Mouse (Mus musculus) 416B (cell line): ENCODE results near the gene Gm28042.
A peak's percentile ranks its signal among the peaks of the same experiment; 100 is the strongest.

Experiments used
- DNase-seq: peaks from one replicate; pipeline ENCODE4 v3.0.0; 2011; ENCODE audit warnings: low read depth

Gm28042 gene

DNA sequence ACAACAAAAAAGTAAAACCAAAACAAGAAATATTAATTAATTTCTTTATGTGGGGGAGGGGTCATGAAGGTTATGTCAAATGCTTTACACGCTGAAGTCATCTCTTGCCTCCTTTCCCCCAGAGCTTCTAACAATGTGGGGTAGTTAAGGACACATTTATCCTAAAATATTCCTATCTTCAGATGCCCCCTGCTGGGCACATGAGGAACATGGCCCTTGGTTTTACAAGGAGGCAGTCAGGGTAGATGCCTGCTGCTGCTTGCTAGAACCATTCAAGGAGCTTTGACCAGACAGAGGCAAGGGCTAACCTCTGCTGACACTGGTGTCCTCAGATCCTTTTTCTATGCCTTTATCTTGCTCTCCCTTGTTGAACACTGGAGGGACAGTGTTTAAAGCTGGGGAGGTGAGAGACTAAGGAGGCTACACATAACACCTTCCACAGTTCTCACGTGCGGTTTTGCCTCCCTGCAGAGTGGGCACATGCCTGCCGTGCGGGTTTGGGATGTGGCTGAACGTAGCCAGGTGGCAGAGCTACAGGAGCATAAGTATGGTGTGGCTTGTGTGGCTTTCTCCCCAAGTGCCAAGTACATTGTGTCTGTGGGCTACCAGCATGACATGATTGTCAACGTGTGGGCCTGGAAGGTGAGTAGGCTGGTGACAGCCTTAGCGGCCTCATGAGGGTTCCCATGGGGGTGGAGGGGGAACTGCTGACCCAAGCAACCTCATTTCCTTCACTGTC lies 15.7 kb upstream of the Gm28042 start:
- peak; percentile 76 for DNase-seq

- no peak for DNase-seq
Observed at GRCm38 (mm10) chr2:120012924-120013323, 14.4 kb upstream of the Gm28042 start.

DNA sequence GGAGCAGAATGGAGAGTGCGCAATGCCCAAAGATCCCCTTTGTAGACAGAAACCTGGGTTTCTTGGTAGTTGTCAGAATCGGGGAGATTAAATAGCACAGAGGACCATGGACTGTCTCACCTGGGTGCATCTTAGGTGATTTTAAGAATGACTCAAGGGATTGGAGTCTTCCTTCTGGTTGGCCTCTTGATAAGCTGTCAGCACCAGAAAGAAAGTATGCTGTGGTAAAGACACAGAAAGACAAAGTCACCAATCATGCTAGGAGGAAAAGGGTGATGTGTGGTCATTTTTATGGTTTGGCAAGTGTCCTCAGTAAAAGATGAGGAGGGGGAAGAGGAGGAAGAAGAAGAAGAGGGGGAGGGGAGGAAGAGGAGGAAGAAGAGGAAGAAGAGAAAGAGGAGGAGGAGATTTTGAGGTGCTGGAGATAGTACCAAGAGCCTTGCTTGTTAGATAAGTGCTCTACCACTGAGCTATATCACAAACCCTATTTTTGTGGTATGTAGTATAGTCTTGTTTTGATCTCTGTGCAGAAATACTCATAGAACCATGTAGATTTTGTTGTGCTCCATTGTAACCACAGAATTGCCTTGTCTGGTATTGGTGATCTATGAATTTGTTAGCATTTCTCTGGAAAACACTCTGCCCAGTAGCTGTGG lies 13.3 kb upstream of the Gm28042 start:
- no peak for DNase-seq

DNA sequence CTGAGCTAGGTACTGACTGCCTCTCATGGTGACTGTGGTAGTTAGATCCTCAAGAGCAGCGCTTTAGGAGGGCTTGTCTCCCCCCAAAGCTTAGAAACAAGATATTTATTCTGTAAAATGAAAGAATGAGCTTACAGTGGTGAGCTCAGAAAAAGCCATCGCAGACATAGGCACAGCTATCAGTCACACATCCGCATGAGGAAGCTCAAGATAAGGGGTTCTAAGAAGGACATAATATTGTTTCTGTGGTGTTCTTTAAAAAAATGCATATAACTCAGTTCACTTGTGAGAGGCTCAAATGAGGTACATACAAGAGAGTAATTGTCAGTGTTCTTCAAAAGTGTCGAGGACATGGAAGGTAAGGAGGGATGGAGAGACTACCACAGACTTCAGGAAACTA lies 11.4 kb upstream of the Gm28042 start:
- DNase-seq: no peak

GRCm38 (mm10) chr2:120017599-120017998 lies 9.7 kb upstream of the Gm28042 start:
- no peak for DNase-seq

DNA sequence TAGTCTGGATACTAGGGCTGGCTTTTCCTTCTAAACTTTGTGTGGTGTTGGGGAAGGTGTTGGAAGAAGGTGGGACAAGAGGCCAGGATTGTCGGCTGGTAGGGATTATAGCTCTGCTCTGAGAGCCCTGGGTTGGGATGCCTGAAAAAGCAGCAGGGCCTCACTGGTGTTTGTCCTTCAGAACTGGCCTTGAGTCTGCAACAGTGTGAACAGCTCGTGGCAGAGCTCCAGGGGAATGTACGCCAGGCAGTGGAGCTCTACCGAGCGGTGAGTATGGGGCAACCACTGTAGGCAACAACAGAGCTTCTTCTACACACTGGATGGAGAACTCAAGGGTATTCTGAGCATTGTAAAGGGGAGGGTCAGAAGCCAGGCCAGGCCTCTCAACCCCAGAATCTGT lies 3.0 kb upstream of the Gm28042 start:
- no peak for DNase-seq

GRCm38 (mm10) chr2:120027950-120028331 lies 648 bp downstream of the Gm28042 start:
- no peak for DNase-seq

- DNase-seq: no peak
Observed at GRCm38 (mm10) chr2:120030380-120030779, 3.1 kb downstream of the Gm28042 start.

GRCm38 (mm10) chr2:120032726-120033467 lies 5.6 kb downstream of the Gm28042 start, which contains the start of gene Pla2g4b:
TSS of gene Pla2g4b (plus strand) at chr2:120033417.
- no peak for DNase-seq

DNA sequence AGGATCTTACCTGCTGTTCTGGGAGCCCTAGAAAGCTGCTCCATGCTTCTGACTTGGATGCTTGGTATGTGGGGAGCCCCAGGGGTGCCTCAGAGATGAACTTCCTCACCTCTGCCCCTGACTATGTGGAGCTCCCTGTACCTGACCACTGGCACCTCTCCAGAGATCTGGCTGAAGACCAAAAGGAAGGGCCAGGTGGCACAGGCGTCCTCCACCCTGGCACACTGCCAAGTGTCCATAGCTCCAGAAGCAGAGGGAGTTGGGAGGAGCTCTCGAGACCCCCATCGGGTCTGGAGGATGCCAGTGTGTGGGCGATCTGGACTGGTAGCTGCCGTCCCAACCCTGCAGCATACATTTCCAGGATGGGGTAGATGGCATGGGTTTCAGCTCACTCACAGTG lies 6.4 kb downstream of the Gm28042 start:
- no peak for DNase-seq

DNA sequence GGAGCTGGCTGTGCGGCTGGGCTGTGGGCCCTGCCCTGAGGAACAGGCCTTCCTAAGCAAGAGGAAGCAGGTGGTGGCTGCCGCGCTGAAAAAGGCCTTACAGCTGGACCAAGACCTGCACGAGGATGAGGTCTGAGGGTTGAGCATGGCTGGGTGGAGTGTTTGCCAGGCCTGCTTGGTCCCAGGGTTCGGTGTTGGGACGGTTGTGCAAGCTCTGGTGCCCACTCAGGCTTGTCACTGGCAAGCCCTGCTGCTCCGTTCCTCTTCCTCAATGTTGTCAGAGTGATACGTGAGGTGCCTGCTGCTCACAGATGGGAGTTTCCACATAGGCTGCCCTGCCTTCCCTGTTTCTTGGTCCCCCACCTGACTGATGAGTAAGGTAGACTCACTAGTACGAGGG lies 10.5 kb downstream of the Gm28042 start:
- no peak for DNase-seq

DNA sequence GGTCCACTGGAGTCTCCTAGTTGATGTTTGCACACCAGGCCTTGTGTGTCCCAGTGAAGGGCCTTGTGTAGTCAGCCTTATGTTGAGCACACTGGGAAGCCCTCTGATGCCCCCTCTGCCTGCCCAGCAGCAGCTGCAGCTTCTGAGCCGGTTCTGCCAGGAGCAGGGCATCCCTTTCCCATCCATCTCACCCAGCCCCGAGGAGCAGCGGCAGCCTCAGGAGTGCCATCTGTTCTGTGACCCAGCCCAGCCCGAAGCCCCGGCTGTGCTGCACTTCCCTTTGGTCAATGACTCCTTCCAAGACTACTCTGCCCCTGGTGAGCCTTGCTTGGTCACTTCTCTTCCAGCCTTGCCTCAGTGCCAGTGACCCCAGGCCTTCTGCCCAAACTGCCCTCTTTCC lies 13.7 kb downstream of the Gm28042 start:
- DNase-seq: no peak

GRCm38 (mm10) chr2:120044101-120044603 lies 16.9 kb downstream of the Gm28042 start:
- peak; percentile 33 for DNase-seq

GRCm38 (mm10) chr2:120044676-120045075 lies 17.4 kb downstream of the Gm28042 start:
- no peak for DNase-seq

- no peak for DNase-seq
Observed at GRCm38 (mm10) chr2:120046486-120047310, 19.4 kb downstream of the Gm28042 start.

- DNase-seq: no peak
Observed at GRCm38 (mm10) chr2:120048173-120048572, 20.9 kb downstream of the Gm28042 start.

DNA sequence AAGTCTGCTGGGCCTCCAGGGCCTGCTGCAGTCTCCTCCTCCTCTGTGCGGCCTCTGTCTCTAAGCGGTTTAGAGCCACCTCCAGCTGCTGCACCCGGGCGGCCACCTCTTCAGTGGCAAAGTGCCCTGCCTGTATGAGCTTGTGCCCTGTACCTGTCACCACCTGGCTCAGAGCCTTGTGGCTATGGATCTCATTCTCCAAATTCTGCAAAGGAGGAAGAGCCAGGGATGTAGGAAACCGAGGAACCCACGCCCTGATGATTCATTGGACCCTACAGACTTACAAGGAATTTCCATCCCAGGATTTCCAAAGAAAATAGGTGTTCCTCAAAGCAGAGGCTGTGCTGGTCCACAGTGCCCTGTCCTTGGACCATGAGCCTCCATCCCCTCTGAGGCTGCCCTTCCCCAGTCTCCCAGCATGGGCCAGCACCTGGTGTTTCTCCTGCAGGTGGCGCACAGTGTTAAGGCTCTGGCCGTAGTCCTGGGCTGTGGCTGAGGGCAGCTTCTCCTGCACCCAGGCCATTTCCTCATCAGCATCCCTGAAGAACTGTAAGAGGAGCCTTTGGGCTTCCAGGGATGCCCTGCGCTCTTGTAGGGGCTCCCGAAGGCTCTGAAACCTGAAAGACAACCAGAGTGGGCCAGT lies 22.5 kb downstream of the Gm28042 start:
- peak; percentile 35 for DNase-seq

DNA sequence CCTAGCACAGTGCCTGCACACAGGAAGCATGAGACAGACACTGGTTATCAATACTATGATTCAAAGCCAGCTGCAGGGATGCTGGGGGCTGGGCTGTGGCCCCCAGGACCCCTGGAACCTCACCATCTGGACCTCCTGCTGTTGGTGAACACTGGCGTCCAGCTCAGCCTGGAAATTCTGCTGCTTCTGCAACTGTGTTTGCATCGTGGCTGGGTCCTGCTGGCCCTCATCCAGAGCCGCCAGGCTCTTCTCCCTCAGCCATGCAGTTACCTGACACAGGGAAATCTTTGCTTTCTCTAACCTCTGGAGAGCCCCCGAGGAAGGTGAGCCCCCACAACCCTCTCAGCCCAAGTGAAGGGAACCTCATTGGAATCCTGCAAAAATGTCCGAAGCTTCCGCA lies 24.1 kb downstream of the Gm28042 start:
- no peak for DNase-seq

GRCm38 (mm10) chr2:120054771-120055552 lies 27.7 kb downstream of the Gm28042 start:
- no peak for DNase-seq

DNA sequence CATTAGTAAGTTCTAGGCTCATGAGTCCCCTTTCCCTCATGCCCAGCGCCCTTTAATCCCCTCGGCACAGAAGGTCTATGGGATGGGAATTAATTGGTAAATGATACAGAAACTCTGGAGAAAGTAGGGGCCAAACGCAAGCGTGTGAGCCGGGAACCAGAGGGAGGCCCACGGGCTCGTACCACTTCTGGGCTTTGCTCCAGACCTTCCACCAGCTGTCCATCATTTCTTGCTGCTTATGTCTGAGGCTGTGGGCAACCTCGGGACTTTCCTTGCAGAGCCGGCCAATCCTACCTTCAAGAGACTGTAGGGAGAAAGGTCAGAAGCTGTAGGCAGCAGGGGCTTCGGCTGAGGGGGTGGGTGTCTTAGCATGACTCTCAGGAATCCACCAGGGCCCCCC lies 28.6 kb downstream of the Gm28042 start:
- DNase-seq: no peak

DNA sequence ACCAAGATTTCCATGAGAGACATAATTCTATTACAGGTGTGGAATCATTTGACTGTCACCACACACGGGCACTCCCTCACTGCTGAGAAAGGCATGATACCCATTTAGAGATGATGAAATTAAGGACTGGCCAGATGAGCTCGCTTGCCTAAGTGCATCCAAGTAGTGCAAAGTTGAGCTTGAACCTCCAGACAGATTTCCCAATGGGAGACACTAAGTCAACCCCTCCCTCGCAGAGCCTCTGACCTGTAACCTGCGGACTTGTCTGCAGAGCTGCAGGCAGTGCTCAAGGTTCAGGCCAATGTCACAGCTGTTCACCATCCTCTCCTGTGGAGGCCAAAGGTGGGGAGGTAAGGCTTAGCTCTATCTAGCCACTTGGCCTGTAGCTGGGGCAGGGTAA lies 31.5 kb downstream of the Gm28042 start:
- no peak for DNase-seq
